Mouse (Mus musculus) heart, adult 2 months (tissue): ENCODE results near the gene Dusp2. TPM values are rescaled to one million over a fixed set of nuclear protein-coding genes. Genes with fewer than 3 reads are reported as not detected.
A peak's percentile ranks its signal among the peaks of the same experiment; 100 is the strongest.

Experiments
- DNase-seq, 2 experiments: peaks; one replicate each; pipeline ENCODE4 v3.0.0; 2021
- H3K27ac ChIP-seq: fragments of 200-600 bp; 2 replicates; pipeline ENCODE4 v1.8.1; 2022
- H3K27me3 ChIP-seq: fragments of 200-500 bp; 2 replicates; pipeline ENCODE4 v1.6.1; 2012; ENCODE audit warnings: mild to moderate bottlenecking, low read length, inconsistent platforms, mixed read lengths; ENCODE audit not compliant: control insufficient read depth, insufficient read depth
- H3K36me3 ChIP-seq: fragments of 200-500 bp; 2 replicates; pipeline ENCODE4 v1.6.1; 2012; ENCODE audit warnings: low read length, inconsistent platforms; ENCODE audit not compliant: control insufficient read depth, insufficient read depth
- H3K4me1 ChIP-seq: fragments of 200-500 bp; 2 replicates; pipeline ENCODE4 v1.6.1; 2011; ENCODE audit warnings: low read length; ENCODE audit not compliant: control insufficient read depth, insufficient read depth
- H3K4me3 ChIP-seq: fragments of 200-600 bp; 2 replicates; pipeline ENCODE4 v1.8.1; 2022
- H3K79me2 ChIP-seq: fragments of 200-500 bp; replicated peaks from 2 replicates; pipeline ENCODE4 v1.6.1; 2012; ENCODE audit warnings: mild to moderate bottlenecking, inconsistent platforms, low read length, moderate library complexity, mixed read lengths; ENCODE audit not compliant: control insufficient read depth, insufficient read depth
- H3K9ac ChIP-seq: fragments of 200-500 bp; 2 replicates; pipeline ENCODE4 v1.6.1; 2012; ENCODE audit warnings: low read depth, mild to moderate bottlenecking, control low read depth, inconsistent platforms, low read length, mixed read lengths
- CTCF ChIP-seq: fragments of 200-600 bp; IDR thresholded peaks from 2 replicates; pipeline ENCODE4 v1.8.1; 2022; ENCODE audit warnings: antibody characterized with exemption, mild to moderate bottlenecking, moderate library complexity
- EP300 ChIP-seq: fragments of 200-500 bp; IDR thresholded peaks from 2 replicates; pipeline ENCODE4 v1.6.1; 2011; ENCODE audit warnings: low read depth, low read length, control low read depth; ENCODE audit not compliant: insufficient read depth
- POLR2A ChIP-seq: fragments of 200-500 bp; IDR thresholded peaks from 2 replicates; pipeline ENCODE4 v1.6.1; 2011; ENCODE audit warnings: mild to moderate bottlenecking, low read depth, low read length, control low read depth; ENCODE audit not compliant: insufficient read depth
- WGBS: fragments of 180-500 bp; shearing (Covaris S2); methylation state at CpG from one replicate; pipeline ENCODE4 v1.1.7; 2018; 5-methylcytosine and 5-hydroxymethylcytosine counted together
- intact Hi-C: fragments of 180-260 bp; cut with DNase I; formaldehyde crosslinking; loops from one replicate; pipeline ENCODE4 v1.15.1; 2025
- polyA plus RNA-seq: library from polyadenylated mRNA; depleted of rRNA; stranded (reverse); fragments of >200 nt; gene quantifications from 2 replicates; pipeline ENCODE4 v1.2.3, GENCODE M21; 2012
- total RNA-seq, 2 experiments: library from RNA; stranded (reverse); gene quantifications; 2 replicates each; pipeline ENCODE4 v1.2.3; 2021

Gene Dusp2
- total and polyA plus RNA-seq, 3 experiments = 0.44 to 1.1 (median 0.45) TPM

DNA sequence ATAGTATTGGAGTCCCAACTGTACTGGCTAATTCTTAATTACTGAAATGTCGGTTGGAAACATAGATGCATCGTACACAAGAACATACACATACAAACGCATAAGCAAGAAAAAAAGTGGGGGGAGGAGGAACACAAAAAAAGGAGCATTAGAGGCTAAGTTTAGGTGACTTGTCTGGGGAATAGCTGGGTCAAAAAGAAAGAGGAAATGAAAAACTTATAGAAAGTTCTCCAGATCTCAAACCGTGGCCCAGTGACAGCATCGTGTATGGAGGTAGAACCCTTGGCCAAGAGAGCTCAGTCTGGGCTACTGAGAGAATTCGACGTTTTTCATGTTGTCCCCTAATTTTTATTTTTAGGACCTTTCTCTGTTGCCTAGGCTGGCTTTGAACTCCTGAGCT lies 25.3 kb upstream of the Dusp2 start:
- DNase-seq = no peak
- TF ChIP-seq POLR2A = no peak
- no peak for TF ChIP-seq CTCF
- no peak for TF ChIP-seq EP300
- Histone ChIP-seq H3K27ac (no peak overlapping the region), H3K27me3 (no peaks in the 10 kb centered on the region), H3K79me2 (no peaks in the 10 kb centered on the region), H3K9ac (no peak overlapping the region), H3K36me3 (no peaks in the 10 kb centered on the region), H3K4me3 (no peak overlapping the region), H3K4me1 (0 out of 2 replicates have a peak, but pooled peaks cover 1% of the 10 kb centered on the region)
- intact Hi-C loops = no loop called here
- 88% methylated on average over 7 of the region's 7 CpGs for WGBS

DNA sequence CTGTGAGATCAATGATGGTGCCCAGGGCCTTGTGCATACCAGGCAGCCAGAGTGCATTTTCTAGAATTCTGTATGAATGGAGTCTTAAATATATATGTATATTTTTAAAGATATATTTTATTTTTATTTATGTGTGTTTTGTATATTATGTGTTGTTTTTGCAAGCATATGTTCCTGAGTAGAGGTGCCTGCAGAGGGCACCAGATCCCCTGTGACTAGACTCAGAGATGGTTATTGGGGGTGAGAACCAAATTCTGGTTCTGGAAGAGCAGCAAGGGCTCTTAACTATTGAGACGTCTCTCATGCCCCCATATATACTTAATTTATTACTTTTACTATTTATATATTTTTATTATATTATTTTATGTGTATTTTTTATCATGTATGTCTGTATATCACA lies 24.8 kb upstream of the Dusp2 start:
- no peak for DNase-seq
- no peaks in the 10 kb centered on the region for H3K36me3 ChIP-seq
- intact Hi-C loops = no loop called here
- no peaks in the 10 kb centered on the region for H3K79me2 ChIP-seq
- no peak overlapping the region for H3K9ac ChIP-seq
- WGBS = 100% methylated on average over 1 of the region's 1 CpGs
- H3K4me1 ChIP-seq = 0 out of 2 replicates have a peak, but pooled peaks cover 1% of the 10 kb centered on the region
- no peak for TF ChIP-seq CTCF
- TF ChIP-seq POLR2A = no peak
- TF ChIP-seq EP300 = no peak
- no peak overlapping the region for H3K27ac ChIP-seq
- no peaks in the 10 kb centered on the region for H3K27me3 ChIP-seq
- no peak overlapping the region for H3K4me3 ChIP-seq

DNA sequence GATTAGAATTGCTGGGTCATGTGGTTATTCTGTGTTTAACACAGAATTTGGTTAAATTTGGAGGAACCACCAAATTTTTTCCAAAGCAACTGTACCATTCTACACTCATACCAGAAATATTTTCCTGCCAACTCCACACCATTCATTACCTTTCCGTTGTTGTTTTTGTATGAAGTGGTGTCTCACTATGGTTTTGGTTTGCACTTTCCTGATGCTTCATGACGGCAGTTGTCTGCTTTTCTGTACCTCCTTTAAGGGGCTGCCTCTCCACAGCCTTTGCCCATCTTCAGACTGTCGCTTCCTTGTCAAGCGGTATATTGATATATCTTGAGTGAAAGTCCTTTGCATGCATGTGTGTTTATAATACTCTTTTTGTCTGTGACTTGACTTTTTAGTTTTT lies 23.2 kb upstream of the Dusp2 start:
- no peak for DNase-seq
- TF ChIP-seq POLR2A = no peak
- TF ChIP-seq EP300 = no peak
- no peak for TF ChIP-seq CTCF
- H3K27ac ChIP-seq = no peak overlapping the region
- H3K9ac ChIP-seq = no peak overlapping the region
- no peaks in the 10 kb centered on the region for H3K79me2 ChIP-seq
- H3K36me3 ChIP-seq = no peaks in the 10 kb centered on the region
- H3K4me3 ChIP-seq = no peak overlapping the region
- intact Hi-C loops = no loop called here
- 0 out of 2 replicates have a peak, but pooled peaks cover 1% of the 10 kb centered on the region for H3K4me1 ChIP-seq
- H3K27me3 ChIP-seq = no peaks in the 10 kb centered on the region
- WGBS = 93% methylated on average over 4 of the region's 4 CpGs

- Histone ChIP-seq H3K36me3 (no peaks in the 10 kb centered on the region), H3K79me2 (no peaks in the 10 kb centered on the region), H3K4me3 (no peak overlapping the region), H3K27me3 (no peaks in the 10 kb centered on the region), H3K9ac (no peak overlapping the region), H3K4me1 (0 out of 2 replicates have a peak, but pooled peaks cover 1% of the 10 kb centered on the region), H3K27ac (peak overlapping the region; percentile 12; the same call in 1 of the 2 replicates)
- WGBS = 54% methylated on average over 4 of the region's 4 CpGs
- DNase-seq = no peak
- TF ChIP-seq EP300 (no peak), CTCF (peak; percentile 45)
- intact Hi-C loops = no loop called here
These were observed 22.1 kb upstream of the Dusp2 start for GRCm38 (mm10) chr2:127313878-127314277.

- TF ChIP-seq CTCF (no peak), POLR2A (no peak), EP300 (no peak)
- H3K79me2 ChIP-seq = no peaks in the 10 kb centered on the region
- peak overlapping the region; percentile 12; the same call in 1 of the 2 replicates for H3K27ac ChIP-seq
- 0 out of 2 replicates have a peak, but pooled peaks cover 1% of the 10 kb centered on the region for H3K4me1 ChIP-seq
- 33% methylated on average over 6 of the region's 6 CpGs for WGBS
- no peak overlapping the region for H3K4me3 ChIP-seq
- no peak overlapping the region for H3K9ac ChIP-seq
- H3K27me3 ChIP-seq = no peaks in the 10 kb centered on the region
- intact Hi-C loops = no loop called here
- DNase-seq = peak in 1 of 2 experiments; percentile 40
- H3K36me3 ChIP-seq = no peaks in the 10 kb centered on the region
These were observed 21.3 kb upstream of the Dusp2 start for GRCm38 (mm10) chr2:127314467-127315154.

GRCm38 (mm10) chr2:127315155-127315470 lies 20.8 kb upstream of the Dusp2 start:
- WGBS = 91% methylated on average over 1 of the region's 1 CpGs
- no peaks in the 10 kb centered on the region for H3K79me2 ChIP-seq
- no peaks in the 10 kb centered on the region for H3K27me3 ChIP-seq
- TF ChIP-seq EP300 (no peak), CTCF (no peak), POLR2A (no peak)
- H3K4me1 ChIP-seq = 0 out of 2 replicates have a peak, but pooled peaks cover 1% of the 10 kb centered on the region
- no peak for DNase-seq
- intact Hi-C loops = no loop called here
- H3K27ac ChIP-seq = no peak overlapping the region
- no peak overlapping the region for H3K4me3 ChIP-seq
- H3K9ac ChIP-seq = no peak overlapping the region
- no peaks in the 10 kb centered on the region for H3K36me3 ChIP-seq
